Mouse (Mus musculus) bone marrow, adult 2 months (tissue): ENCODE measurements around the gene Gm34302.

Experiments used
- CTCF ChIP-seq: fragments of 200-500 bp; IDR thresholded peaks from 2 replicates; pipeline ENCODE4 v1.5.1; 2011; ENCODE audit warnings: low read length, control low read depth; ENCODE audit not compliant: control insufficient read depth, insufficient read depth
- POLR2A ChIP-seq: fragments of 200-500 bp; IDR thresholded peaks from 2 replicates; pipeline ENCODE4 v1.6.1; 2011; ENCODE audit warnings: low read depth, mild to moderate bottlenecking, control low read depth, low read length, borderline replicate concordance; ENCODE audit not compliant: control insufficient read depth

DNA sequence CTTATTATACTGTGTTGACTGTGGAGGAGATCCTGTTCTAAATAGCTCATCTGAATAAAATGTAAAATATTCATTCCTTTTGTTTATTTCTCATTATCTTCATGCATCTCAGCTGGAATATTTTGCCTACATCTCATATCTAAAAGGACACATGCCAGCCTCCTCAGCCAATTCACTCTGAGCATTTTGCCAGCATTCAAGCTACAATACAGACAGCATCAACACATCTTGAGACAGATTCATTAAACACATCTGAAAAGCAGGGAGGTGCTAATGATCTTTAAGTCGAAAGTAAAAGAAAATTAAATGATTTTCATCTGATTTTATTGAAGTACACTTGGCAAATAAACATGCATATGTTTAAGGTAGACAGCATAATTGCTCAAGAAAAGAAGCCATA, 48.2 kb upstream of the Gm34302 start:
- no peak for TF ChIP-seq POLR2A
- no peak for TF ChIP-seq CTCF
